Mouse (Mus musculus) small intestine, adult 10 weeks (tissue): ENCODE measurements around the gene Atp8b4. TPM values are rescaled to one million over a fixed set of nuclear protein-coding genes. Genes with fewer than 3 reads are reported as not detected.

Experiments
- polyA plus RNA-seq: library from polyadenylated mRNA; stranded (reverse); fragments of 350-450 nt; fragmentation: Illumina TruSeq; extraction: RNeasy Lipid Tissue Mini Kit (QIAGEN cat#74804); gene quantifications from one replicate; pipeline ENCODE4 v1.2.3, GENCODE M21; 2014; ENCODE audit warnings: low replicate concordance

The Atp8b4 gene
- polyA plus RNA-seq, result 0.67 TPM

DNA sequence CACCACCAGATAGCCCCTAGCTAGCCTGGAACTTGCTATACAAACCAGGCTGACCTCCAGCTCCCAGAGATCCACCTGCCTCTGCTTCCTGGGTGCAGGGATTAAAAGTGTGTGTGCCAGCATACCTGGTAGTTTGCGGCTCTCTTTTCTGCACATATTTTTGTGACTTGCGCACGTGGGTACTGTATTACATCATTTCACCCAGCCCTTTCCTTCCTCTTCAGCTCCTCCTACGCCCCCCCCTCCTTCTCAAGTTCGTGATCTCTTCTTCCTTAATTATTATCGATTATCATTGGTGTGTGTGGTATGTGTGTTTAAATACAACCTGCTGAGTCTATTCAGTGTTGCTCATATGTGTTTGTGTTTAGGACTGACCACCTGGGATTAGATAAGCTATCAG is at the start of gene Atp8b4:
TSS of gene Atp8b4 (minus strand) at position 154 of the 400 bp plus-strand sequence.

Other genes with a start within 250 kb of the Atp8b4 start
- 198 TPM for gene Slc27a2, start 51.7 kb upstream of the Atp8b4 start, polyA plus RNA-seq
- gene Hdc, start 118.6 kb upstream of the Atp8b4 start, polyA plus RNA-seq, result 0.19 TPM
- 27.1 TPM for gene Gabpb1, start 175.7 kb upstream of the Atp8b4 start, polyA plus RNA-seq
- gene Usp8, start 206.7 kb upstream of the Atp8b4 start, polyA plus RNA-seq, result 65.0 TPM